Mouse (Mus musculus) hindbrain, postnatal 0 days (tissue): ENCODE measurements at regions not wholly inside any gene's neighbourhood (a gene's known extent, or its start where the extent isn't known, plus 50 kb on each side); places are given as distances from the start of the nearest gene placed in this dataset.

Experiments
- ATAC-seq: fragments of 200-750 bp; cut with Nextera tagmentation; 2 replicates; pipeline ENCODE4 v1.8.0; 2017; ENCODE audit warnings: mild to moderate bottlenecking, moderate TSS enrichment, moderate library complexity
- DNase-seq: peaks from one replicate; pipeline ENCODE4 v3.0.0-alpha.2; 2015; ENCODE audit warnings: low spot score
- H3K27ac ChIP-seq: fragments of 300-500 bp; sonication (generic); 2 replicates; pipeline ENCODE4 v1.5.1; 2014; ENCODE audit warnings: mild to moderate bottlenecking
- H3K27me3 ChIP-seq: fragments of 300-500 bp; sonication (generic); 2 replicates; pipeline ENCODE4 v1.6.1; 2014; ENCODE audit warnings: low read length, mixed read lengths; ENCODE audit not compliant: insufficient read depth
- H3K36me3 ChIP-seq: fragments of 300-500 bp; sonication (generic); 2 replicates; pipeline ENCODE4 v1.6.1; 2014; ENCODE audit warnings: low read length, mixed read lengths; ENCODE audit not compliant: insufficient read depth
- H3K4me1 ChIP-seq: fragments of 300-500 bp; sonication (generic); 2 replicates; pipeline ENCODE4 v1.6.1; 2014; ENCODE audit warnings: antibody characterized with exemption, low read length, mixed read lengths; ENCODE audit not compliant: insufficient read depth
- H3K4me2 ChIP-seq: fragments of 300-500 bp; sonication (generic); 2 replicates; pipeline ENCODE4 v1.6.1; 2014; ENCODE audit warnings: low read depth, mild to moderate bottlenecking, low read length, moderate library complexity, mixed read lengths
- H3K4me3 ChIP-seq: fragments of 300-500 bp; sonication (generic); 2 replicates; pipeline ENCODE4 v1.5.1; 2014; ENCODE audit warnings: low read length
- H3K9ac ChIP-seq: fragments of 300-500 bp; sonication (generic); replicated peaks from 2 replicates; pipeline ENCODE4 v1.6.1; 2014; ENCODE audit warnings: mild to moderate bottlenecking, low read length, moderate library complexity, mixed read lengths
- H3K9me3 ChIP-seq: fragments of 300-500 bp; sonication (generic); 2 replicates; pipeline ENCODE4 v1.6.1; 2016; ENCODE audit warnings: low read length, mixed read lengths
- CTCF ChIP-seq: IDR thresholded peaks from 2 replicates; pipeline ENCODE4 v1.5.1; 2016; ENCODE audit warnings: antibody characterized with exemption, control low read depth, low read depth
- WGBS: fragments of 180-500 bp; shearing (Covaris S2); extraction: QIAGEN DNeasy Blood & Tissue Kit; methylation state at CpG from one replicate; pipeline ENCODE4 v1.1.7; 2014; 5-methylcytosine and 5-hydroxymethylcytosine counted together

DNA sequence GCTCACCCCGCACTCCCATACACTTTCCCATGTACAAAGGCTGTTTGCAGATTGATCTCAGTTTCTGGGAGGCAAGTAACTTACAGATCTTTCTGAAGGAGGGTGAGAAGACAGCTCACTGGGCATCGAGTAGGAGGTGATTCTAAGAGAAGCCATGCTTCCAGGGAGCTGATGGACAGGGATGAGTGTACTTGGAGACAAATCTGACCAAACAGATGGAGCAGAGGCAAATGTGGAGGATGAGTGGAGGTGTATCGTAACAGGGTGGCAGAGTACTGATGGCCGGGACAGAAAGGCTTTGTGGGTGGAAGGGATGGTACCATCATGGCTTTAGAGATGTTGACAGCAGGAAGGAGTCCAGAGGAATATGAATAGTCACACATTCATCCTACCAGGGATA is 212.4 kb downstream of the Fam84a start:
- ATAC-seq (no peak), DNase-seq (no peak)
- H3K4me3 ChIP-seq = no peak overlapping the region
- 95% methylated on average over 4 of the region's 4 CpGs for WGBS
- no peak for TF ChIP-seq CTCF
- H3K4me1 ChIP-seq = no peaks in the 10 kb centered on the region
- no peak overlapping the region for H3K4me2 ChIP-seq
- no peaks in the 10 kb centered on the region for H3K9me3 ChIP-seq
- H3K27me3 ChIP-seq = no peaks in the 10 kb centered on the region
- H3K36me3 ChIP-seq = no peaks in the 10 kb centered on the region
- H3K27ac ChIP-seq = no peak overlapping the region
- no peak overlapping the region for H3K9ac ChIP-seq

DNA sequence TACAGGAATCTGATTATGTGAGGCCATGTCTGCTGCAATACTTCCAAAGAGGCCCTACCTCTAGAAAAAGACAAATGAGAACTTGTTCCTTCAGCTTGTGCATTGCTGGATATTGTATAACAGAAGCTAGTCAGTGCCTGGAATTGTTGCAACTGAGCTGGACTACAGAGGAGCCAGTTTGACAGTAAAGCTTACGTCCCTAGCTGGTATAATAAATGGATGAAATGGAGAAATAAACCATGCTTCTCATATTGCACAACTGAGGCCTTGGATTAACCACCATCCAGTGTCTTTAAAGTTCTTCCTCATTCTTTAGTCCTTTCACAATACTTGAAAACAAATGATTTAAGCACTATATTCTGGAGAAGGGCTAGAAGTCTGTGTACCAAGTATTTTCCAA is 230.8 kb downstream of the Fam84a start:
- Histone ChIP-seq H3K4me2 (no peak overlapping the region), H3K4me1 (no peaks in the 10 kb centered on the region), H3K9ac (no peak overlapping the region), H3K9me3 (no peaks in the 10 kb centered on the region), H3K36me3 (no peaks in the 10 kb centered on the region), H3K4me3 (no peak overlapping the region), H3K27me3 (no peaks in the 10 kb centered on the region), H3K27ac (no peak overlapping the region)
- no peak for TF ChIP-seq CTCF
- no peak for DNase-seq
- ATAC-seq = no peak
- 89% methylated on average over 1 of the region's 1 CpGs for WGBS

DNA sequence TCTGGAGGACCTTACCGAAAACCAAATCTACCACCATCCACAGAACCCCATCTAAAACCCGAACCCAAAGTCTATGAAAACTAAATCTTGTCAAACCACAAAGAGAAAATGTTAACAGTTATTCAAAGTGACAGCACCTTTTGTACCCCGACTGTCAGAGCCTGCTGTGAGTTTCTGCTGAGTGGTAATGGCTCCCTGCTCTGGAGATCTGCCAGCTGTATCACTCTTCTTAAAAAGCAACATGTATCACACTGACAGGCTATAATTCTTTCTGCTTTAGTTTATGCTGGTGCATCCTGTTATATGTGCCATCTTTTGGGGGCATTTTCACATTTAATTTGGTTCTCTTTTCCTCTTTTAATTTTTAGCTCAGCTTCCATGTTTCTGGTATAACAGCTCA is 268.5 kb downstream of the Fam84a start:
- H3K4me1 ChIP-seq = no peaks in the 10 kb centered on the region
- DNase-seq = peak; percentile 4
- no peak overlapping the region for H3K9ac ChIP-seq

DNA sequence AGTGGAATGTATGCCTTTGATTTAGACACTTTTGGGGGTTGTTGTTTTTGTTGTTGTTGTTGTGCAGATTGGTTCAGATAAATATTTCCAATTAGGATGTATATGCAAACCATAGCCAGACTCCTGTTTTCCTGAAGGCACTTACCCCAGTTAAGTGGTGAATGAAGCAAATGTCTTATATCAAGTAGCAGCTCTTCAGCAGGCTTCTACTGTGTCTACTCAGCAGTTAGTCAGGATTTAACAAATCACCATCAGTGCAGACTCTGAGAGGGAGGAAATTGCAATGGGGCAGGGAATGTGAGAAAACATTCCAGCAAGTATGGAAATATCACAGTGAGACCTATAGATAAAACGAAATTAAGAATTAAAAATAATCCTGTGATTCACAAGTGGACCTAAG is 282.7 kb downstream of the Fam84a start:
- Histone ChIP-seq H3K27me3 (no peaks in the 10 kb centered on the region), H3K36me3 (no peaks in the 10 kb centered on the region), H3K9ac (no peak overlapping the region), H3K4me3 (no peak overlapping the region), H3K9me3 (no peaks in the 10 kb centered on the region), H3K4me2 (no peak overlapping the region), H3K4me1 (no peaks in the 10 kb centered on the region), H3K27ac (no peak overlapping the region)
- 64% methylated on average over 1 of the region's 1 CpGs for WGBS
- ATAC-seq (no peak), DNase-seq (no peak)
- no peak for TF ChIP-seq CTCF

More for the DNA sequence above, 268.5 kb downstream of the Fam84a start:
- no peaks in the 10 kb centered on the region for H3K9me3 ChIP-seq
- H3K4me3 ChIP-seq = no peak overlapping the region
- no peaks in the 10 kb centered on the region for H3K27me3 ChIP-seq
- no peak overlapping the region for H3K27ac ChIP-seq
- no peaks in the 10 kb centered on the region for H3K36me3 ChIP-seq
- WGBS = 33% methylated on average over 3 of the region's 3 CpGs
- H3K4me2 ChIP-seq = no peak overlapping the region
- no peak for TF ChIP-seq CTCF
- ATAC-seq = no peak

DNA sequence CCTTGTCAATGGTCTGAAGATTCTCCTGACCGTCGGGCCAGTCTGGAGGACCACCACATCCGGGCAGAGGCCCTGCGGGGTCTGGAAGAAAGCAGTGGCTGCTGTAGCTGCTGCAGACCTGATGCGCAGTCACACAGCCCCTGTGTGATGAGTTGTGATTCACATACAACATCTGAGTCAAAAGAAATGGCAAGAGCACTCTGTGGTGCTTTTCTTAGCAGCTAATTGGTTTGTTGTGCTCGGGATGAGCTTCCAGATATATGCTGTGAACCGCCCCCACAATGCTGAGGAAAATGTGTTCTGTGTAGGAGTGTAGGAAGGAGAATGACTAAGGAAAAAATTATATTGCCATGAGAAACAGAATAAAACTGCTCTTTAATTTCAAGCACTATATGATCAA is 290.6 kb downstream of the Fam84a start:
- no peaks in the 10 kb centered on the region for H3K27me3 ChIP-seq
- WGBS = 86% methylated on average over 7 of the region's 7 CpGs
- ATAC-seq (no peak), DNase-seq (no peak)
- no peak overlapping the region for H3K4me3 ChIP-seq
- no peak for TF ChIP-seq CTCF
- H3K9ac ChIP-seq = no peak overlapping the region
- no peak overlapping the region for H3K4me2 ChIP-seq
- H3K27ac ChIP-seq = no peak overlapping the region
- no peaks in the 10 kb centered on the region for H3K36me3 ChIP-seq
- no peaks in the 10 kb centered on the region for H3K4me1 ChIP-seq
- H3K9me3 ChIP-seq = no peaks in the 10 kb centered on the region

DNA sequence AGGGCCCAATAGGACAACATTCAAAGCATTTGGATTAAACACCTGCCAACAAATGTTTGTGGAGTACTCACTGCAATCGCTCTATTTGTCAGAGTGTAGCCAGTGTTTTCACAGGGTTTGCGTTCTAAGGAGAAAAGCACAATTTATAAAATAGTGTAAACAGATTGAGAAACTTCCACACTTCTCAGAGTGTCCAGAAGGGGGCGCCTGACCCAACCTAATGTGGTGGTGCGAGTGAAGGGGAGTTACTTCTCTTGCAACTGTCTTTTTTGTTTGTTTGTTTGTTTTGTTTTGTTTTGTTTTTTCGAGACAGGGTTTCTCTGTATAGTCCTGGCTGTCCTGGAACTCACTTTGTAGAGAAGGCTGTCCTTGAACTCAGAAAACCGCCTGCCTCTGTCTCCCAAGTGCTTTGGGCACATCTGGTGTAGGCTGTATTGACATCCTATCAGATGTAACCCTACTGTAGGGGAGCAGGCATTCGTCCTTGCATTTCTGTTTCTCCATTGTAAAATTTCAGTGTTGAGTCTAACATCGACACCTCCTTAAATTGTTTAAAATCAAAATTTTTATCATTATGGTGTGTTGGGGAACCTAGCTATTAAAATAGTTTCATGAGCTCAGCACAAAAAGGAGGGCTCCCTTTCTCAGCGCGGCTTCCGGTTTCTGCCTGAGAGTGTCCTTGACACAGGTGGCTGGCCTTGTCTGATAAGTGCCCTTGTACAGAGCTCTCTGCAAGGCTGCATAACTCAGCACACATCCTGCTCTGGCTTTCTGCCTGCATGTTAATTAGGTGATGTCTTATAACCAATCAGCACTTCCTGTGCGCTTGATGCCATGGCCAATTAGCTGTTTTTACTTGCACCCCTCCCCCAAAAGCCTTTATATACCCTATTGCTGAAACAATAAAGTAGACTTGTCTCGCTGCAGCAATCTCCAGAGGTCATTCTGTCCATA is 307.0 kb downstream of the Fam84a start:
- 52% methylated on average over 13 of the region's 13 CpGs for WGBS
- Histone ChIP-seq H3K9ac (no peak overlapping the region), H3K4me1 (no peaks in the 10 kb centered on the region), H3K4me3 (no peak overlapping the region), H3K27me3 (no peaks in the 10 kb centered on the region), H3K27ac (no peak overlapping the region), H3K9me3 (no peaks in the 10 kb centered on the region), H3K36me3 (no peaks in the 10 kb centered on the region), H3K4me2 (no peak overlapping the region)
- DNase-seq (peak; percentile 48), ATAC-seq (0 out of 2 replicates have a peak, but pooled peaks have one; percentile 40)
- peak; percentile 71 for TF ChIP-seq CTCF
